Mouse (Mus musculus): ENCODE measurements around the gene Gzmd.

Gene Gzmd

DNA sequence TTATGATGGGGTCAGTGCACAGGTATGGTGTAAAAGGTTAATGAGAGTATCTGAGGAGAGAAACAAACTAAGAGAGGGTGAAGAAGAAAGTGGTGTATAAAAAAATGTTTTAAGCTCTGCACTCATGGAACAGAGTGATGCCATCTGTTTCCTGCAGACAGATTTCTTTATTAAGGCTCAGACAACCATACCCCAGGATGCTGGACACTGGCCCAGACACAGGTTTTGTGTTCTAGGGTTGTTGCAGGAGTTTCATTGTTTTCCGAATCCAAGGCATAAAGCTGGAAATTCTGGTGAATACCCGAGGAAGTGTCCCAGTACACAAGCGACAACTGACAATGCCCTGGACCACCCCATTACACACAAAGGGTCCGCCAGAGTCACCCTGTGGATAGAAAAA lies 50.4 kb downstream of the Gzmd start:
- DNase-seq (ENCODE audit: low spot score): no peak

All from urinary bladder, postnatal 25 days (tissue).